Mouse (Mus musculus): ENCODE results near the gene Ttc12.
A peak's percentile ranks its signal among the peaks of the same experiment; 100 is the strongest.

Gene Ttc12

GRCm38 (mm10) chr9:49488912-49489895 lies 3.2 kb upstream of the Ttc12 start:
- DNase-seq (ENCODE audit: low spot score): peak; percentile 40

GRCm38 (mm10) chr9:49488258-49488657 lies 2.2 kb upstream of the Ttc12 start:
- DNase-seq (ENCODE audit: low spot score): no peak

- DNase-seq (ENCODE audit: low spot score): no peak
Observed at GRCm38 (mm10) chr9:49487657-49487943, 1.6 kb upstream of the Ttc12 start.

- DNase-seq (ENCODE audit: low spot score): no peak
Observed at GRCm38 (mm10) chr9:49486805-49487656, 1.0 kb upstream of the Ttc12 start.

- DNase-seq (ENCODE audit: low spot score): no peak
Observed at GRCm38 (mm10) chr9:49485250-49485891, 654 bp downstream of the Ttc12 start.

- no peak for DNase-seq (ENCODE audit: low spot score)
Observed at GRCm38 (mm10) chr9:49483316-49483715, 2.7 kb downstream of the Ttc12 start.

- no peak for DNase-seq (ENCODE audit: low spot score)
Observed at GRCm38 (mm10) chr9:49472126-49472525, 13.9 kb downstream of the Ttc12 start.

GRCm38 (mm10) chr9:49470946-49471345 lies 15.1 kb downstream of the Ttc12 start:
- DNase-seq (ENCODE audit: low spot score): no peak

GRCm38 (mm10) chr9:49470006-49470405 lies 16.0 kb downstream of the Ttc12 start:
- no peak for DNase-seq (ENCODE audit: low spot score)

- DNase-seq (ENCODE audit: low spot score): no peak
Observed at GRCm38 (mm10) chr9:49456136-49456535, 29.9 kb downstream of the Ttc12 start.

- no peak for DNase-seq (ENCODE audit: low spot score)
Observed at GRCm38 (mm10) chr9:49452396-49452795, 33.6 kb downstream of the Ttc12 start.

- no peak for DNase-seq (ENCODE audit: low spot score)
Observed at GRCm38 (mm10) chr9:49450491-49450890, 35.5 kb downstream of the Ttc12 start.

- no peak for DNase-seq (ENCODE audit: low spot score)
Observed at GRCm38 (mm10) chr9:49442621-49443020, 43.4 kb downstream of the Ttc12 start.

- no peak for DNase-seq (ENCODE audit: low spot score)
Observed at GRCm38 (mm10) chr9:49427478-49427877, 58.5 kb downstream of the Ttc12 start.

- DNase-seq (ENCODE audit: low spot score): no peak
Observed at GRCm38 (mm10) chr9:49426921-49427320, 59.1 kb downstream of the Ttc12 start, which contains the start of gene Ankk1. Gene Ankk1, minus strand, starts transcription at chr9:49427021.

GRCm38 (mm10) chr9:49425585-49425984 lies 60.4 kb downstream of the Ttc12 start:
- no peak for DNase-seq (ENCODE audit: low spot score)

GRCm38 (mm10) chr9:49423866-49424265 lies 62.2 kb downstream of the Ttc12 start:
- no peak for DNase-seq (ENCODE audit: low spot score)

- no peak for DNase-seq (ENCODE audit: low spot score)
Observed at GRCm38 (mm10) chr9:49410621-49411020, 75.4 kb downstream of the Ttc12 start.

- no peak for DNase-seq (ENCODE audit: low spot score)
Observed at GRCm38 (mm10) chr9:49407028-49407427, 79.0 kb downstream of the Ttc12 start.

GRCm38 (mm10) chr9:49403711-49404110 lies 82.3 kb downstream of the Ttc12 start:
- no peak for DNase-seq (ENCODE audit: low spot score)

- no peak for DNase-seq (ENCODE audit: low spot score)
Observed at GRCm38 (mm10) chr9:49396006-49396405, 90.0 kb downstream of the Ttc12 start.

GRCm38 (mm10) chr9:49392242-49392641 lies 93.8 kb downstream of the Ttc12 start:
- DNase-seq (ENCODE audit: low spot score): no peak

Measured in c-Kit-positive CD71-positive TER-119-positive erythroid progenitor cells, embryonic 14.5 days (primary cell).